Mouse (Mus musculus) limb, embryonic 10.5 days (tissue): ENCODE results near the gene Cdyl. TPM values are rescaled to one million over a fixed set of nuclear protein-coding genes. Genes with fewer than 3 reads are reported as not detected.
A peak's percentile ranks its signal among the peaks of the same experiment; 100 is the strongest.

Source experiments
- DNase-seq: peaks from one replicate; pipeline ENCODE4 v3.0.0-alpha.2; 2017; ENCODE audit warnings: low spot score
- H3K27ac ChIP-seq: fragments of 300-500 bp; sonication (generic); 2 replicates; pipeline ENCODE4 v1.5.1; 2016; ENCODE audit warnings: mild to moderate bottlenecking
- H3K27me3 ChIP-seq: fragments of 300-500 bp; sonication (generic); 2 replicates; pipeline ENCODE4 v1.6.1; 2016; ENCODE audit warnings: low read depth, mild to moderate bottlenecking; ENCODE audit not compliant: poor library complexity, severe bottlenecking
- H3K36me3 ChIP-seq: fragments of 300-500 bp; sonication (generic); 2 replicates; pipeline ENCODE4 v1.6.1; 2016; ENCODE audit warnings: mild to moderate bottlenecking, moderate library complexity
- H3K4me1 ChIP-seq: fragments of 300-500 bp; sonication (generic); 2 replicates; pipeline ENCODE4 v1.6.1; 2016
- H3K4me3 ChIP-seq: fragments of 300-500 bp; sonication (generic); 2 replicates; pipeline ENCODE4 v1.5.1; 2016; ENCODE audit warnings: mild to moderate bottlenecking, moderate library complexity
- H3K9me3 ChIP-seq: fragments of 300-500 bp; sonication (generic); replicated peaks from 2 replicates; pipeline ENCODE4 v1.6.1; 2016; ENCODE audit warnings: mild to moderate bottlenecking
- WGBS: fragments of 180-500 bp; shearing (Covaris S2); methylation state at CpG from one replicate; pipeline ENCODE4 v1.1.7; 2016; 5-methylcytosine and 5-hydroxymethylcytosine counted together
- polyA plus RNA-seq: library from polyadenylated mRNA; unstranded; fragments of >200 nt; fragmentation: Nextera tagmentation; extraction: Ambion mirVana; gene quantifications from 2 replicates; pipeline ENCODE4 v1.2.1, GENCODE M21; 2016

Gene Cdyl
- polyA plus RNA-seq, 1 experiment from 2014 or later, result 14.3 TPM

DNA sequence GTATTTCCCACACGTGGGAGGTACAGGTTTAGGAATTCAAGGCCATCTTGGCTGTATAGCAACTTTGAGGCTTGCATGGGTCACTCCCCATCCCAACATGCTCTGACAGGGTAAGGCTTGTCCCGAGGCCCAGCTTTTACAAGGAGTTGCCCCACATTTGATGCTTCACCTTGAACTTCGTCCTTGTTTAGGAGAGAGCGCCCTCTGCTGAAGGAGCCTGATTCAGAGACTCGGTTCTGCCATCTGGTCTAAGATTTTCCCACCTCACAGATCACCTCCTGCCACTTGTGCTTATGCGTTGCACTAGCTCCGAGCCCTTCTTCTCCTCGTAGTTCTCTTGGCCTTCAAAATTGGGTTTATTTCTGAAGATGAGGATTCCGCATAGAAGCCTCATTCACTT is 139.0 kb downstream of the Cdyl start:
- Histone ChIP-seq H3K27me3 (no peaks in the 10 kb centered on the region), H3K27ac (no peak overlapping the region), H3K4me1 (peaks cover 39% of the 10 kb centered on the region), H3K9me3 (no peaks in the 10 kb centered on the region), H3K4me3 (no peak overlapping the region), H3K36me3 (0 out of 2 replicates have a peak, but pooled peaks cover 2% of the 10 kb centered on the region)
- 69% methylated on average over 9 of the region's 9 CpGs for WGBS
- no peak for DNase-seq

DNA sequence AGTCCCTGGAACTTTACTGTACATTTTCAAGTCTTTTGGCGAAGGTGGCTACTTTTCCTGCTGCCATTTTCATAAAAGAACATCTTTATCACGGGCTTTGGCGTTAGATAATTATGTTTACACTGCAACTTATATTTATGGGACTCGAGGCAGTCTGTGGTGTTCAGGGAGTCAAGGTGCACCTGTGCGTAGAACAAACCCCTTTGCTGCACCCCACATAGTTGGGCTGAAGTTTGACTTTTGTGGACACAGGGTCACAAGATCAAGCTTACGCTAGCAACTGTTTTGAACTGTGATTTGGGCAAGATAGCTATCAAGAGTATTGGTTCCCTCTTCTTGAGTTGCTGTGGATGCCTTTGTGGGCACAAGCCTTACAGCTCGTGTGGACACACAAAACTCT is 140.6 kb downstream of the Cdyl start:
- Histone ChIP-seq H3K36me3 (peaks cover 8% of the 10 kb centered on the region; the same call in 1 of the 2 replicates), H3K4me3 (no peak overlapping the region), H3K4me1 (peaks cover 30% of the 10 kb centered on the region), H3K27ac (no peak overlapping the region), H3K27me3 (no peaks in the 10 kb centered on the region), H3K9me3 (no peaks in the 10 kb centered on the region)
- no peak for DNase-seq
- 90% methylated on average over 7 of the region's 7 CpGs for WGBS

DNA sequence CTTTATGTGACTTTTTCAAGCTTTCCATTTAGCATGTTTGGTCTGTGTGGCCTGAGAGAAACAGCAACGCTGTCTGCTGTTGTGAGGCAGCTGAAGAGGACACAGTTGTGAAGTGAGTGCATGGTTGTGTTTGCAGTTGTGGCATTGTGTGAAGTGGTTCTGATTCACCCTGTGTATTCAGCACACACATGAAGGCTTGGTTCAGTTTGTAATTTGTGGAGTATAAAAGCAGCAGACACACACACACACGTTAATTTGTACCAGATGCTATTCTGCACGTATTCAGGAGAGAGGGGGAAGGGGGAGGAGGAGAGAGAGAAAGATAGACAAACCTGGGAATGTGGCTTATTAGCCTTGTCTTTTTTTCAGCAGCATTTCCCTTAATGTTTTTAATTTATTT is 146.1 kb downstream of the Cdyl start:
- H3K27ac ChIP-seq, result peak overlapping the region; percentile 81
- H3K9me3 ChIP-seq, result no peaks in the 10 kb centered on the region
- H3K4me1 ChIP-seq, result peaks cover 36% of the 10 kb centered on the region
- H3K36me3 ChIP-seq, result peaks cover 8% of the 10 kb centered on the region; the same call in 1 of the 2 replicates
- H3K27me3 ChIP-seq, result no peaks in the 10 kb centered on the region
- DNase-seq, result peak; percentile 52
- WGBS, result 40% methylated on average over 3 of the region's 3 CpGs
- H3K4me3 ChIP-seq, result no peak overlapping the region

DNA sequence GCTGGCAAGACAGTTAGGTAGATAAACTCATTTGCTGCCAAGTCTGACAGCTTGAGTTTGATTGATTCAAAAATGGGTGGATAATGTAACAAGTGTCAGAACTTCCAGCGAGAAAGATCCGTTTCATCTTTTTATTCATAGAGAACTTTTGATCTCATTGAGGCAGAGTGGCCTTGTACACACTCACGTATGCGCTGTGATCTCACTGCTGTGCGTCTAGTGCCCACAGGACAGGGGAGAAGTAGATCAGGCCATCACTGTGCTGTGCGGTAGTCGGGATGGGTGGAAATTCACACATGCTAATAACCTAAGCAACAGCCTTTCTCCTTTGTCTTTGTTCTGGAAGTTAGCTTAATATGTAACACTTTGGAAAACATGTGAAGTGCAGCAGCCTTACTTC is 146.5 kb downstream of the Cdyl start:
- Histone ChIP-seq H3K9me3 (no peaks in the 10 kb centered on the region), H3K36me3 (peaks cover 8% of the 10 kb centered on the region; the same call in 1 of the 2 replicates), H3K4me1 (peaks cover 38% of the 10 kb centered on the region), H3K27ac (peak overlapping the region; percentile 81), H3K27me3 (no peaks in the 10 kb centered on the region), H3K4me3 (no peak overlapping the region)
- DNase-seq, result no peak
- 75% methylated on average over 7 of the region's 7 CpGs for WGBS

DNA sequence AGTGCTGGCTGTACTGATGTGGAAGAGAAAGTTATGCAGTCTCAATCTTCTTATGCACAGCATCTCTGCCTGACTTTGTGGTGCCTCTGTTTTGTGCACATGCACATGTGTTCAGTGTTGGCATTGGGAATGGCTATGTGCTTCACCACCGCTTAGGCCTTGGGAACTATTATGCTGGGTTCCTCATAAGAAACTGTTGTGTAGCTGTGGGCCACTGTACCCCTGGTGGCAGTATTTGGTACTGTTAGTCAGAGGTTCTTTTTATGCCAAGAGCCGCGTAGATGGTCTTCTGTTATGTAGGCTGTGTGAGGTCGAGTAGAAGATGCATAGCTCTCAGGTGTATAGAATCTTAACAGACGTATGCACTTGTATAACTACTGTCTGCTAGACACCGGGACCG is 147.4 kb downstream of the Cdyl start:
- H3K4me1 ChIP-seq, result peaks cover 47% of the 10 kb centered on the region
- WGBS, result 93% methylated on average over 7 of the region's 7 CpGs
- H3K27ac ChIP-seq, result peak overlapping the region; percentile 81; the same call in 1 of the 2 replicates
- peaks cover 8% of the 10 kb centered on the region; the same call in 1 of the 2 replicates for H3K36me3 ChIP-seq
- no peak for DNase-seq
- H3K4me3 ChIP-seq, result no peak overlapping the region
- no peaks in the 10 kb centered on the region for H3K9me3 ChIP-seq
- H3K27me3 ChIP-seq, result no peaks in the 10 kb centered on the region

DNA sequence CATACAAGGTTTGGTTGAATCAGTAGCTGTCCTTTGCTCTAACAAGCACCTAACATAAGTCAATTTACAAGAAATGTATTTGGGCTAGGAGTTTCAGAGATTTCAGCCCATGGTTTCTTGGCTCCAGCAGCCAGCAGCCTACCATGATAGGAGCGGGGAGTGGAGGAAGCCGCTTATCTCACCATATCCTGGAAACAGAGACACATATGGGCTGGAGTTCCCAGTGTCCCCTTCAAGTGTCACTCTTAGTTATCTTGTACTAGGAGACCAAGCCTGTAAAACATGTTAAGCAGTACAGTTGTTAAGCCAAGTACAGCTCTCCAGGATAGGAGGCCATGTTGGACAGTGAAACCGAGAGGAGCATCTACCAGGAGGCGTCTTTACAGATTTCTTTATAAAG is 147.9 kb downstream of the Cdyl start:
- Histone ChIP-seq H3K9me3 (no peaks in the 10 kb centered on the region), H3K27me3 (no peaks in the 10 kb centered on the region), H3K4me3 (no peak overlapping the region), H3K27ac (no peak overlapping the region), H3K4me1 (peaks cover 52% of the 10 kb centered on the region), H3K36me3 (peaks cover 6% of the 10 kb centered on the region; the same call in 1 of the 2 replicates)
- WGBS, result 91% methylated on average over 4 of the region's 4 CpGs
- DNase-seq, result no peak

DNA sequence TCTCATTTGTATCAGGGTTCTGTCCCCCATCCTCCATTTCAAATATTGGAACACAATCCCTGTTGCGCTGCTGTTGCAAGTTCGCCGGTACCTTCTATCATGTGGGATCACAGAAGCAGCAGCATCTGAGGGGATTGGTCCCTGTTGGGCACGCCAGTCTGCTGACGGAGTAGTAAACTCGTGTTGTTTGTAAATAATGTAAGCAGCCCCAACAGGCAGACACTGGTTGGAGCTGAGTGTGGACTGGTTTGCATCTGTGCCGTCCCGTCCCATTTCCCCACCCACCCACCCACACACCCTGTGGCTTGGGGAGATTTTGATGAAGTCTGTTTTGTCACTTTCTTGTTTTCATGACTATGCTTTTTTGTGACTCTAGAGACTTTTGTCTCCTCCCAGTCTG is 148.3 kb downstream of the Cdyl start:
- Histone ChIP-seq H3K4me1 (peaks cover 56% of the 10 kb centered on the region), H3K9me3 (no peaks in the 10 kb centered on the region), H3K36me3 (peaks cover 6% of the 10 kb centered on the region; the same call in 1 of the 2 replicates), H3K27ac (no peak overlapping the region), H3K4me3 (no peak overlapping the region), H3K27me3 (no peaks in the 10 kb centered on the region)
- no peak for DNase-seq
- 82% methylated on average over 8 of the region's 8 CpGs for WGBS

DNA sequence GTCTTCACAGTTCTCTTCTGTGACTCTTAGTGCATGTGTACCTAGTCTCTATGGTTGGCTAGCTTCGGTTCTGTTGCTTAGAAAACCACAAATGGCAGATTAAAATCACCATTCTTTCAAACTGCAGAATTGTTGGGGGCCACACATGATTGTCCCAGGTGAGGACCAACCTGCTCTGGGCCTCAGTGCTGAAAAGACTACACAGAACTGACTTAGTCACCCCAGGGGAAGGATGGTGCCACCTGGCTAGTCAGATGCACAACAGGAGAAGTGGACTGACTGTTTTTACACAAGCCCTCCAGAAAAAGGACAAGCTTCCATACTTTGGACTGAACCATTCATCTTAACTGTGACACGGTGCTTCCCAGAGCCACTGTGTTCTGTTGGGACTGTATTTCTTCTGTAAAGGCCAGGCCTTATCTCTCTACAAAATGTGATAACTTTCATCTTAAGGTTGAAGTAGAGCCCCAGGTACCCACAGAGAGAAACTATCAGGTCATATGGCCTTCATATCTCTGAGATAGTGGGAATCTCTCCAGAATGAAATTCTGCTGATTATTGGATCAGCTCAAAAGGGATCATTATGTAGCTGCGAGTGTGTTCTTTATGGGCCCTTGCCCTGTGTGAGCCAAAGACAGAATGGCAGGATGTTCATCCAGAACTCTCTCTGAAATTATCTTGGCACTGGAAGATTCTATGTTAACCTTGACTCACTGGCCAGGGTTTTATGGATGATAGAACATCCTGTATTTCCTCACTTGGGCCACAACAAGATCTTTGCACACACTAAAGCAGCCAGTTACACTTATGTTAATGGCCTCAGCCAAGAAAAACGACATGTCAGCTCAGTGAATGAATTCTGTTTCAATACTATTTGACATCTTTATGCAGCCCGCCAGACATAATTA is 149.9 kb downstream of the Cdyl start:
- peaks cover 2% of the 10 kb centered on the region; the same call in 1 of the 2 replicates for H3K36me3 ChIP-seq
- no peak overlapping the region for H3K4me3 ChIP-seq
- no peaks in the 10 kb centered on the region for H3K9me3 ChIP-seq
- H3K27ac ChIP-seq, result no peak overlapping the region
- H3K4me1 ChIP-seq, result peaks cover 63% of the 10 kb centered on the region
- DNase-seq, result no peak
- 82% methylated on average over 5 of the region's 5 CpGs for WGBS
- H3K27me3 ChIP-seq, result no peaks in the 10 kb centered on the region

DNA sequence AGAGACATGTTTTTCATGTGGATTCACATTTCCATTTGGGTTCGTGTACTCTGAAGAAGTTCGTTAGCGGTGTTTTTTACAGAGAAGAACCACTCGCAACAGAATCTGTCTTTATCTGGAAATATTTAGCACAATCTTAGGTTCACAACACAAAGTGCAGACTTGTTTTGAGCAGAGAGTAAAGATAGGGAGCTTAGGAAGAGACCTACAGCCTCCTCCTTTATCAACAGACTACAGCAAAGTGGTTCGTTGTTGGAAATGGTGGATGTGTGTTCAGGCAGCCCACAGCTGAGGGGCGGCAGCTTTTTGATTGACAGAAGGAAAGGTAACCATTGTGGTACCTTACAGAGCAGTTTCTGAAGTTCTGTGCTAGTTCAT is 150.5 kb downstream of the Cdyl start:
- no peak overlapping the region for H3K27ac ChIP-seq
- WGBS, result 76% methylated on average over 6 of the region's 6 CpGs
- DNase-seq, result no peak
- H3K9me3 ChIP-seq, result no peaks in the 10 kb centered on the region
- peaks cover 61% of the 10 kb centered on the region for H3K4me1 ChIP-seq
- no peaks in the 10 kb centered on the region for H3K36me3 ChIP-seq
- no peaks in the 10 kb centered on the region for H3K27me3 ChIP-seq
- H3K4me3 ChIP-seq, result no peak overlapping the region

DNA sequence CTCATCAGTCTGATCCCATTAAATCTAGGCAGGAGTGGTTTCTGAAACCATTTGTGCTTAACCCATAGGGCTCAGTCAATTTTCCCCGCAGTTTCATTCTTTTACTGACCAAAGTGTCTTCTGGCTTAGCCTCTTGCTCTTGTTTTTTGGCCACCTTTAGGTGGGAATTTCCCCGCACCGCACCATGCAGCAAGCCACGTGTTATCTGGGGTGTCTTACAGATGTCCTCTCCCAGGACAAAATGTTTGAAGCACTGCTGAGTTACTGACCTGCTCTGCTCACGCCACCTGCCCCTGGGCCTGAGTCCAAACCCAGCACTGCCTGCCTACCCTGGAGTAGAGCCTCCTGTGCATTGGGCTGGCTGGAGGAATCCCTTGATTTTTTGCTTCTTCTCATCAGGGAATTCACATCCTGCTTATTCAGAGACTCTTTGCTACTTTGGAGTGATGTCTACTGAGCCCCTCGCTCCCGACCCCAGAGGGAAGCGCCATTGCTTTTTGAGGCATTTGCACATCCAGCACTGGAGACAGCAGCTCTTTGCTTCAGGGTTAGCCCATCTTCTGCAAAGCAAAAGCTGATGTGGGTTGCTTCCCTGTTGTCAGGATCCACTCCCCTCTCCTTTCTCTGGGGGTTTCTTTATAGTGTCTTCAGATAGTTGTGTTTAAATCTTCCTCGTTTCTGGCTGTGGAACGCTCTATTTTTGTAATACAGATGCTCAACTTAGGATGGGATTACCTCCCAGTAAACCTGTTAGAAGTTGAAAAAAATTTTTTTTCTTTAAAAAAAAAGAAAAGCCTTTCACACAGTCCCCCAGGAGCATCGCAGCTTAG is 151.9 kb downstream of the Cdyl start:
- Histone ChIP-seq H3K27ac (no peak overlapping the region), H3K9me3 (no peaks in the 10 kb centered on the region), H3K27me3 (no peaks in the 10 kb centered on the region), H3K4me1 (peaks cover 47% of the 10 kb centered on the region), H3K4me3 (no peak overlapping the region), H3K36me3 (peaks cover 9% of the 10 kb centered on the region)
- 88% methylated on average over 11 of the region's 11 CpGs for WGBS
- no peak for DNase-seq

DNA sequence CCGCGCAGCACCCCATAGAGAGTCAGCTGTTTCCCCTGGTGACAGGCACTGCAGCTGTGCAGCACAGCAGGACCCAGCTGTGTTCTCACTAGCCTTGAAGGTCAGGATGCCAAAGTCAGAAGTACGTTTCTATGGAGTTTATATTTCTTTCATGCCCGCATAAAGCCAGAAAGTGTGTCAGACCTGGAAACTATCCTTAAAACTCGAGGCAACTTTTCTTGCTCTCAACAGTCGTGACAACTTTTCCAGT is 152.5 kb downstream of the Cdyl start:
- no peak for DNase-seq
- no peak overlapping the region for H3K4me3 ChIP-seq
- 84% methylated on average over 6 of the region's 6 CpGs for WGBS

DNA sequence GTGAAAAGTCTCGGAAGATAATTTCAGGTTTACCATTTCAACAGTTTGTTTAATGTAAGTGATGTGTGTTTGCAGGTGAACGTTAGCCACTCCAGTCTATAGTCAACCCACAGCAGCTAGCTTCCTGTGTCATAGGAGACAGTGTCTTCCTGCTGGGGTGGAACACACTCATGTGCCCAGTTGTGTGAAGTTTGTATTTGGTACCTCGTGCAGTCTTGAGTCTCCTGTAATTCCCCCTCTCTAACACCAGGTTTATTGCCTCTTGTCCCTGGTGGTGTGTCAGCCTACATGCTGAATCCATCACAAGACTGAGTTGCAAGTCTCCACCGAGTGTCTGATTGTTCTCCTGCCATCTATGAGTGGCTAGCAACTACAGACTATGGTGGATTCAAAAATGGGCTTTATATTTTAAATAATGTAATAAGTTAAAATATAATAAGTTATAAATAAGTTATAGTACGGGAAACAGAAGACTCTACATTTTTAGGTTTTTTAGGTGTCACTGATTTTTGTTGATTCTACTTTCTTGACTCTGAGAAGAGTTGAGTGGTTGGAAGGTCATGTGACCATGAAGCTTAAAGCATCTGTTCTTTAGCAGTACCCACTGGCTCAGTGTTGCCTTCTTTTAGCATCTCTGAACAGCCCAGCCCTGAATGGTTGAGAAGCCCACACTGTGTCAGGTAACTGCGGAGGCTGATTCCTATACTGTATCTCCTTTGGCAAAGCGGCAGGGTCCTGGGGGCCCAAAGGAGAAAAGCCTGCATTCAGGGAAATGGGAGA is 153.9 kb downstream of the Cdyl start:
- H3K27me3 ChIP-seq, result no peaks in the 10 kb centered on the region
- no peak for DNase-seq
- peaks cover 28% of the 10 kb centered on the region for H3K36me3 ChIP-seq
- peaks cover 51% of the 10 kb centered on the region for H3K4me1 ChIP-seq
- H3K4me3 ChIP-seq, result no peak overlapping the region
- no peak overlapping the region for H3K27ac ChIP-seq
- no peaks in the 10 kb centered on the region for H3K9me3 ChIP-seq
- 86% methylated on average over 7 of the region's 7 CpGs for WGBS

More for the DNA sequence above, 152.5 kb downstream of the Cdyl start:
- Histone ChIP-seq H3K27ac (no peak overlapping the region), H3K9me3 (no peaks in the 10 kb centered on the region), H3K4me1 (peaks cover 45% of the 10 kb centered on the region), H3K36me3 (peaks cover 14% of the 10 kb centered on the region), H3K27me3 (no peaks in the 10 kb centered on the region)
